Comparison of ENCODE assay signal across 32 mouse cellular contexts in the genomic region with DNA sequence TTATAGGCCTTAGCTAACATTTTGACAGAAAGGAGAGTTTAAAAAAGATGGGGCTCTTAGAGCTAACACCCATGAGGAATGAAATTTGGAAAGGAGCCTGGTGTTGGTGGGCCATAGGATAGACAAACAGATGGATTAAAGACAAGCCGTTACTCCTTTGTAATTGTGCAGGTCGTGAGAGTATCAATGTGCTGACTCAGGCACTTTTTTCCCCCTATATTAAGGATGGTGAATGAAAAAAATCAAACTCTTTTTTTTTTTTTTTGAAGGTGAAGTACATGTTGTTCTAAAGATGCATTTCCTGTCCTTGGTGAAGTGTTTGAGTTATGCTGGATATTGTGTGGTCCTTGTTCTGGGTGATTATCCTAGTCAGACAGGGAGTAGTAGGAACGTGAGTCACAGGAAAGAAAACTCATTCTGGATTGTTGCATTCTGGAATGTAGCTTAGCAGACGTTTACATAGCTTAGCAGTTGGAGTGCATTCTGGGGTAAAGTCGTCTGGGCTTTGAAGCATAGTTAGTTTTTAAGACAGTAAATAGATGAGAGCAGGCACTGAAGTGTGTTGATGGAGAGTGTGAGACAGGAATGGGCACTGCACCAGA. TPM values are rescaled to one million over a fixed set of nuclear protein-coding genes. Genes with fewer than 3 reads are reported as not detected.
DNase-seq lines count a peak whose midpoint lies in the region; ATAC-seq and TF ChIP-seq lines count a peak whose summit lies in the region.
"Had no signal": no experiment of that assay in that cellular context is flagged by ENCODE, and none has a peak within 500 bp of the region (broad histone marks: within the 10 kb centered on the region; RNA-seq: fewer than 3 reads in every experiment).

No protein-coding gene starts in this region.

- no peak for TF ChIP-seq EP300 in CH12.LX (IDR thresholded peaks at IDR 0.05; ENCODE audit: low read length)

- TF ChIP-seq RAD21 in CH12.LX (IDR thresholded peaks at IDR 0.05; ENCODE audit: low read depth, low read length) = no peak

- ATAC-seq in lung, embryonic 14.5 days (ENCODE audit: insufficient read depth) = no peak
- ATAC-seq: CD4-positive, CD25-positive, alpha-beta regulatory T cell, adult 4 months; forebrain, embryonic 14.5 days; forebrain, postnatal 0 days; hindbrain, postnatal 0 days; inflammation-experienced regulatory T-cells, adult 6 months; intestine, embryonic 16.5 days had no signal

- H3K9ac ChIP-seq in lung, embryonic 14.5 days = no peak overlapping the region
- H3K9ac ChIP-seq in CH12.LX (ENCODE audit: insufficient read depth, low read depth) = no peak overlapping the region
- H3K9ac ChIP-seq: forebrain, postnatal 0 days; heart, embryonic 13.5 days; hindbrain, embryonic 14.5 days had no signal

- in situ Hi-C loops in CH12.LX (cut with MboI; ENCODE audit: low pct_ligation_motif_present, low pct_unique_long_range_greater_than_20kb, low sequenced_read_pairs) = no loop called here

- peak; percentile 18 for DNase-seq in lung, embryonic 14.5 days
- DNase-seq in lung, adult 2 months = no peak
- DNase-seq in CH12.LX (ENCODE audit: extremely low read depth) = no peak
- peak; percentile 82 for DNase-seq in Muller cell, postnatal 12 days (ENCODE audit: inconsistent ontology term)
- DNase-seq in testis, postnatal 10 days (ENCODE audit: low spot score) = no peak
- no peak for DNase-seq in adrenal gland, adult 18-20 months (ENCODE audit: low spot score in 2 of 2)
- DNase-seq in kidney, postnatal 4 days = no peak
- DNase-seq: adrenal gland, adult 8-10 months; adrenal gland, postnatal 25 days; cerebellum, adult 11-12 months; cerebellum, adult 8-10 months; cerebellum, postnatal 10 days; cerebellum, postnatal 36 days; embryo, embryonic 11 days; forebrain, postnatal 0 days; gastrocnemius, adult 2 months; gastrocnemius, postnatal 14 days; heart, adult 18-20 months; heart, postnatal 14 days; heart, postnatal 4 days; kidney, adult 18-20 months had no signal

- no peaks in the 10 kb centered on the region for H3K79me2 ChIP-seq in CH12.LX (replicated peaks; ENCODE audit: control insufficient read depth, extremely low read depth, insufficient read depth, poor library complexity, severe bottlenecking)

- no peak for TF ChIP-seq POLR2A in lung, adult 2 months (IDR thresholded peaks at IDR 0.05; ENCODE audit: borderline replicate concordance, extremely low read depth, low read depth, low read length)
- TF ChIP-seq POLR2A in CH12.LX (IDR thresholded peaks at IDR 0.05; ENCODE audit: low read depth, low read length) = no peak
- TF ChIP-seq POLR2A in embryonic fibroblast, embryonic 13.5 days (IDR thresholded peaks at IDR 0.05; ENCODE audit: low read depth, low read length) = no peak

- dilution Hi-C loops in CH12.LX (cut with MboI; ENCODE audit: extremely low pct_ligation_motif_present, extremely low pct_unique_long_range_greater_than_20kb, low sequenced_read_pairs) = no loop called here

- H3K27ac ChIP-seq in lung, embryonic 14.5 days (ENCODE audit: low read depth) = no peak overlapping the region
- no peak overlapping the region for H3K27ac ChIP-seq in CH12.LX (ENCODE audit: insufficient read depth, low read depth)
- H3K27ac ChIP-seq in embryonic fibroblast, embryonic 13.5 days (ENCODE audit: insufficient read depth, low read length) = peak overlapping the region; percentile 87
- H3K27ac ChIP-seq: gastrocnemius, adult 2 months; heart, embryonic 10.5 days; heart, embryonic 13.5 days; hindbrain, embryonic 14.5 days; hindbrain, postnatal 0 days had no signal

- no peak for TF ChIP-seq CTCF in lung, embryonic 14.5 days (IDR thresholded peaks at IDR 0.05; ENCODE audit: low read depth)
- TF ChIP-seq CTCF in lung, adult 2 months (IDR thresholded peaks at IDR 0.05; ENCODE audit: insufficient read depth, low read length) = no peak
- no peak for TF ChIP-seq CTCF in CH12.LX (conservative IDR thresholded peaks at IDR 0.05 in 1 of 2, IDR thresholded peaks at IDR 0.05 in 1 of 2; ENCODE audit: low read depth in 2 of 2, low read length in 2 of 2)
- no peak for TF ChIP-seq CTCF in embryonic fibroblast, embryonic 13.5 days (IDR thresholded peaks at IDR 0.05; ENCODE audit: borderline replicate concordance, insufficient read depth, low read length)

- no peaks in the 10 kb centered on the region for H3K9me3 ChIP-seq in lung, embryonic 14.5 days (ENCODE audit: low read depth, low read length)
- H3K9me3 ChIP-seq in CH12.LX (replicated peaks; ENCODE audit: low read length) = no peaks in the 10 kb centered on the region
- H3K9me3 ChIP-seq: G1E; heart, embryonic 10.5 days; heart, embryonic 13.5 days had no signal

- peaks cover 62% of the 10 kb centered on the region for H3K36me3 ChIP-seq in lung, embryonic 14.5 days (ENCODE audit: insufficient read depth)
- peaks cover 59 to 89% of the 10 kb centered on the region in 2 experiments for H3K36me3 ChIP-seq in CH12.LX (replicated peaks in 1 of 2; ENCODE audit: control insufficient read depth in 1 of 2, insufficient read depth in 1 of 2, low read length in 1 of 2)

- H3K4me3 ChIP-seq in lung, embryonic 14.5 days (ENCODE audit: low read depth, low read length) = no peak overlapping the region
- H3K4me3 ChIP-seq in lung, adult 2 months (replicated peaks; ENCODE audit: extremely low read depth, low read depth, low read length) = no peak overlapping the region
- H3K4me3 ChIP-seq in CH12.LX (replicated peaks in 1 of 3; ENCODE audit: low read depth in 2 of 3, low read length in 2 of 3, poor library complexity in 1 of 3) = no peak overlapping the region
- no peak overlapping the region for H3K4me3 ChIP-seq in embryonic fibroblast, embryonic 13.5 days (ENCODE audit: insufficient read depth, low read length)
- H3K4me3 ChIP-seq: erythroblast, embryonic 14.5 days; gastrocnemius, adult 2 months; heart, embryonic 10.5 days; heart, embryonic 13.5 days had no signal

- H3K4me1 ChIP-seq in lung, embryonic 14.5 days (ENCODE audit: insufficient read depth) = no peaks in the 10 kb centered on the region
- H3K4me1 ChIP-seq in lung, adult 2 months (ENCODE audit: control insufficient read depth, insufficient read depth, low read length) = no peaks in the 10 kb centered on the region; the same call in 1 of the 2 replicates
- peaks cover 0 to 12% of the 10 kb centered on the region in 2 experiments; a peak in 1 of 4 replicates for H3K4me1 ChIP-seq in CH12.LX (ENCODE audit: control insufficient read depth in 1 of 2, insufficient read depth in 2 of 2)
- peaks cover 2% of the 10 kb centered on the region; the same call in 1 of the 2 replicates for H3K4me1 ChIP-seq in embryonic fibroblast, embryonic 13.5 days (ENCODE audit: control insufficient read depth, insufficient read depth, low read length)
- H3K4me1 ChIP-seq: heart, embryonic 10.5 days; heart, embryonic 13.5 days had no signal

- no peaks in the 10 kb centered on the region for H3K27me3 ChIP-seq in lung, embryonic 14.5 days (ENCODE audit: insufficient read depth, low read length)
- H3K27me3 ChIP-seq in CH12.LX (replicated peaks) = no peaks in the 10 kb centered on the region
- H3K27me3 ChIP-seq: heart, embryonic 13.5 days had no signal

- no peak overlapping the region for H3K4me2 ChIP-seq in lung, embryonic 14.5 days
- H3K4me2 ChIP-seq in CH12.LX (ENCODE audit: insufficient read depth, low read depth, poor library complexity, severe bottlenecking) = no peak overlapping the region
- H3K4me2 ChIP-seq: heart, embryonic 13.5 days; hindbrain, embryonic 14.5 days had no signal

- 37% methylated on average over 5 of the region's 5 CpGs for WGBS in lung, embryonic 14.5 days
- 47% methylated on average over 5 of the region's 5 CpGs for WGBS in lung, adult 2 months

TF ChIP-seq in CH12.LX, 34 proteins besides CTCF, POLR2A, EP300 and RAD21:
- TF ChIP-seq MAFK (IDR thresholded peaks at IDR 0.05; ENCODE audit: insufficient replicate concordance, low read length) (peak; percentile 79), RCOR1 (conservative IDR thresholded peaks at IDR 0.05; ENCODE audit: low read depth, low read length) (no peak), MAZ (IDR thresholded peaks at IDR 0.05; ENCODE audit: low read depth, low read length) (no peak)
TF ChIP-seq in CH12.LX: peak in this region for 1.

RNA-seq across cellular contexts. Expression of gene Phtf1, which starts 20.0 kb away (rescaled TPM):
- polyA plus RNA-seq in lung, embryonic 14.5 days (2014; fragmentation: Nextera tagmentation; extraction: Ambion mirVana) = 36.9 and 38.8 TPM in 2 replicates
- polyA plus RNA-seq in lung, adult 2 months (2012; rRNA removed) = 7.8 and 8.4 TPM in 2 replicates
- total RNA-seq in CH12.LX (2012; rRNA removed) (21.2 and 27.3 TPM in 2 replicates), CH12.LX (2014; rRNA removed) (37.1 and 42.0 TPM in 2 replicates)
- 41.2 and 42.4 TPM in 2 replicates for polyA plus RNA-seq in CH12.LX (2012; ENCODE audit: insufficient read length, low read depth)
- 47.7 and 53.1 TPM in 2 replicates for polyA plus RNA-seq in embryonic fibroblast, embryonic 13.5 days (2011; ENCODE audit: insufficient read length, low read depth, missing spikeins)
- total RNA-seq in adrenal gland, adult 18-20 months (2021) = 10 to 100 TPM; 15.8 to 17.4 TPM

Comparison
In these comparisons a context has a peak if more than half of its experiments do, and no peak if none do; other contexts are left out.
1. DNase-seq: peak in lung, embryonic 14.5 days (single experiment) and Muller cell, postnatal 12 days (single experiment); none in lung, adult 2 months (single experiment), CH12.LX (single experiment), testis, postnatal 10 days (single experiment), adrenal gland, adult 18-20 months (0 of 2) and kidney, postnatal 4 days (0 of 2).